Mouse (Mus musculus) lung, postnatal 0 days (tissue): ENCODE data around the gene Mybph. TPM values are rescaled to one million over a fixed set of nuclear protein-coding genes. Genes with fewer than 3 reads are reported as not detected.

Experiments used
- ATAC-seq: fragments of 200-750 bp; cut with Nextera tagmentation; 2 replicates; pipeline ENCODE4 v1.8.0; 2017; ENCODE audit warnings: moderate library complexity
- DNase-seq: peaks from one replicate; pipeline ENCODE4 v3.0.0-alpha.2; 2016; ENCODE audit warnings: low spot score
- H3K27ac ChIP-seq: fragments of 300-500 bp; sonication (generic); 2 replicates; pipeline ENCODE4 v1.5.1; 2014; ENCODE audit warnings: antibody characterized with exemption, mild to moderate bottlenecking, low read length, mixed read lengths
- H3K27me3 ChIP-seq: fragments of 300-500 bp; sonication (generic); replicated peaks from 2 replicates; pipeline ENCODE4 v1.6.1; 2014; ENCODE audit warnings: low read length, mixed read lengths; ENCODE audit not compliant: insufficient read depth
- H3K36me3 ChIP-seq: fragments of 300-500 bp; sonication (generic); 2 replicates; pipeline ENCODE4 v1.6.1; 2014; ENCODE audit warnings: low read length, mixed read lengths; ENCODE audit not compliant: insufficient read depth
- H3K4me1 ChIP-seq: fragments of 300-500 bp; sonication (generic); 2 replicates; pipeline ENCODE4 v1.6.1; 2014; ENCODE audit warnings: antibody characterized with exemption, low read depth, low read length, mixed read lengths; ENCODE audit not compliant: insufficient read depth
- H3K4me2 ChIP-seq: fragments of 300-500 bp; sonication (generic); replicated peaks from 2 replicates; pipeline ENCODE4 v1.6.1; 2014; ENCODE audit warnings: low read depth, mild to moderate bottlenecking, low read length, moderate library complexity, mixed read lengths
- H3K4me3 ChIP-seq: fragments of 300-500 bp; sonication (generic); 2 replicates; pipeline ENCODE4 v1.5.1; 2014; ENCODE audit warnings: low read depth, low read length
- H3K9ac ChIP-seq: fragments of 300-500 bp; sonication (generic); replicated peaks from 2 replicates; pipeline ENCODE4 v1.6.1; 2014; ENCODE audit warnings: low read depth, mild to moderate bottlenecking
- H3K9me3 ChIP-seq: fragments of 300-500 bp; sonication (generic); 2 replicates; pipeline ENCODE4 v1.6.1; 2016; ENCODE audit warnings: low read length, mixed read lengths
- CTCF ChIP-seq: IDR thresholded peaks from 2 replicates; pipeline ENCODE4 v1.5.1; 2016; ENCODE audit warnings: antibody characterized with exemption, mild to moderate bottlenecking
- EP300 ChIP-seq: IDR thresholded peaks from 2 replicates; pipeline ENCODE4 v1.6.1; 2016; ENCODE audit warnings: antibody characterized with exemption, mild to moderate bottlenecking, control low read depth
- WGBS: fragments of 180-500 bp; shearing (Covaris S2); extraction: QIAGEN DNeasy Blood & Tissue Kit; methylation state at CpG from one replicate; pipeline ENCODE4 v1.1.7; 2014; 5-methylcytosine and 5-hydroxymethylcytosine counted together
- polyA plus RNA-seq: library from polyadenylated mRNA; unstranded; fragments of >200 nt; fragmentation: Nextera tagmentation; extraction: Ambion mirVana; gene quantifications from 2 replicates; pipeline ENCODE4 v1.2.1, GENCODE M21; 2015

Gene Mybph
- polyA plus RNA-seq, result 0.18 and 0.38 TPM in 2 replicates

DNA sequence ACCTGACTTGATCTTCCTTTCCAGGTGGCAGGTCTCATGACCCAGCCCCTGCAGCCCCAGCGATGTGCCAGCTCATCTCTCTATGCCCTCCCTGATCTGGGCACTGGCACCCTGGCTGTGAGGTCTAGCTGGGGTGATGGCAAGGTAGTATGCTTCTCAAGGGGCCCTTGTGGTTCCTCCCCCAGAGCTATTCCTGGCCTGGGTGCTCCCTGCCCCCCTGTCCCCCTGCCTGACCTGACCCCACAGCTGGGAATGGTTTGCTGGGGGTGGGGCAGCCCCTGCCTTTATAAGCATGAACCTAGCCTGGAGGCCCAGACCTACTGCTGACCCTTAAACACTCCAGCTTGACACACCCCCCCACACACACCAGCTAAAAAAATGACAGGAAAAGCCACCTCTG, at the start of gene Mybph:
Gene Mybph (plus strand): TSS at position 323 of the 400 bp plus-strand sequence.
- TF ChIP-seq CTCF (no peak), EP300 (no peak)
- Histone ChIP-seq H3K4me3 (no peak within 1 kb of the TSS), H3K9ac (no peak within 1 kb of the TSS), H3K4me1 (peaks cover 14% of the 10 kb centered on the region), H3K4me2 (no peak within 1 kb of the TSS), H3K27ac (no peak within 1 kb of the TSS), H3K27me3 (no peaks in the 10 kb centered on the region), H3K9me3 (no peaks in the 10 kb centered on the region), H3K36me3 (no peaks in the 10 kb centered on the region)
- DNase-seq (no peak), ATAC-seq (no peak)
- 75% methylated on average over 1 of the region's 1 CpGs for WGBS

- Histone ChIP-seq H3K27ac (no peak overlapping the region), H3K36me3 (no peaks in the 10 kb centered on the region), H3K4me2 (no peak overlapping the region), H3K4me3 (no peak overlapping the region), H3K4me1 (no peaks in the 10 kb centered on the region), H3K9ac (no peak overlapping the region), H3K9me3 (no peaks in the 10 kb centered on the region), H3K27me3 (no peaks in the 10 kb centered on the region)
- TF ChIP-seq CTCF (no peak), EP300 (no peak)
- no peak for DNase-seq
- 88% methylated on average over 8 of the region's 8 CpGs for WGBS
- ATAC-seq, result no peak
These were observed 47.2 kb upstream of the Mybph start for GRCm38 (mm10) chr1:134146066-134146465.

DNA sequence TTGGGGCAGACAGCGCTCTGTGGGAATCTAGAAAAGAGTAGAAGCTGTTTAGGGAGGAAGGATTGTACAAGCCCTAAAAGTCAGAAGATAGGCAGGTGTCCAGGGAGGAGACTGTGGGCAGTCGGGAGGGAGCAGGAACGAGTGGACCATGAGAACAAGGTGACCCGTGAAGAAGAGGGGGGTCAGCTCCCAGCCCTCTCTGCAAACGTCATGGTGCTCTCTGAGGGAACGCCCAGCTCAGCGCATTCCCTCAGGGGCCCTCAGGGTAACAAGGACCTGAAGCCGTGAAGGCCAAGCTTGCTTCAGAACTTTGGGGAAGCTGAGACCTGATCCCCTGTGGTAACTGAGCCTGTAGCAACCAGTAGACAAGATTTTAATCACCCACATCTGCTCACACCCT, 43.2 kb upstream of the Mybph start:
- no peaks in the 10 kb centered on the region for H3K4me1 ChIP-seq
- H3K4me2 ChIP-seq, result no peak overlapping the region
- TF ChIP-seq CTCF (no peak), EP300 (no peak)
- no peak overlapping the region for H3K9ac ChIP-seq
- DNase-seq (no peak), ATAC-seq (peak; percentile 25; the same call in 1 of the 2 replicates)
- H3K27ac ChIP-seq, result no peak overlapping the region
- WGBS, result 52% methylated on average over 8 of the region's 8 CpGs
- no peak overlapping the region for H3K4me3 ChIP-seq
- no peaks in the 10 kb centered on the region for H3K9me3 ChIP-seq
- no peaks in the 10 kb centered on the region for H3K27me3 ChIP-seq
- H3K36me3 ChIP-seq, result no peaks in the 10 kb centered on the region

DNA sequence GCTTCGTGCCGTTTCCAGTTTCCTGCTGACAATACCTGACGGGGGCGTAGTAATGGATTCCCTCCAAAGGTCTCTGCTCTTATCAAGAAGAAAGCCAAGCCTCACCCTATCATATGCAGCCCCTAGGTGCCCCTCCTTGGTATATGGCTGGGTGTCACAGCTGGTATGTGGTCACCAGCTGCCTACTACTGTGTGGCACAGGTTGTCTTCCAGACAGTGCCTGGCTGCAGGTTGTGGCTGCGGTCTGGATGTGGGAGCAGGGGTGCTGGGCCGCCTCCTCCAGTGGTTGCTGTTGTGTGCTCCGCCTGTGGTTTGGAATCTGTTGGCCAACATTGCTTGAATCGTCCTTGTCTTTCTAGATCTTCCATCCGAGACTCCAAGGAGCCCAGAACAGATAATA, 42.5 kb upstream of the Mybph start:
- Histone ChIP-seq H3K27ac (no peak overlapping the region), H3K4me2 (no peak overlapping the region), H3K9ac (no peak overlapping the region), H3K4me1 (no peaks in the 10 kb centered on the region), H3K4me3 (no peak overlapping the region), H3K36me3 (no peaks in the 10 kb centered on the region), H3K27me3 (no peaks in the 10 kb centered on the region), H3K9me3 (no peaks in the 10 kb centered on the region)
- ATAC-seq, result no peak
- TF ChIP-seq EP300 (no peak), CTCF (no peak)
- DNase-seq, result no peak
- 92% methylated on average over 9 of the region's 9 CpGs for WGBS

DNA sequence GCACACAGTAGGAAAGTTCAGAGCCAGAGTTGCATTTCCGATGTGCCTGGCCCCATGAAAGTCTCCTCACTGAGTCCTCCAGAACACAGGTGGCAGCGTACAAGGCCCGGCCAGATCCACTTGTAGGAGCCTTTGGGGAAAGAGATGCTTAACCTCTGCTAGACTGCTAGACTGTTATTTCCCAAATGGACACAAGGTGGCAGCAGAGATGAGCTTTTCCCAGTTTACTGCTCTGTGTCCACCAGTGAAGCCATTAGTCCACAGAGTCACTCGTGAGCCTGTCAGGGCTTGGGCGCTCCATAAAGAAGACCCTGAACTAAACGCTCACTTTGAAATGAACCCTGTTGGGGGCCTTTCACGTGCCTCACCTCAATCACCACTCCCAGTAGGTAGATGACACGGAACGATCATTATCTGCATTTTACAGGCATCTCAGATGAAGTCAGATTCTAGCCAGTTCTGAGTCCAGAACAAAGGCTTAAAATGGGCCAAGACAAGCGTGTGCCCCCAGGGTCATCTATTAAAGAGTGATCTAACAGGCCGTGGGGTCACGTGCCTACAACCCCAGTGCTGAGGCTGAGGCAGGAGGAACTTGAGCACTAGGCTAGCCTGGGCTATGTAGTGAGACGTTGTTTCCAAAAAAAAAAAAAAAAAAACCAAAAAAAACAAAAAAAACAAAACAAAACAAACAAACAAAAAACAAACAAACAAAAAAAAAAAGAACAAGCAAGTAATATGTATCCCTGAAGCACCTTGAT, 41.4 kb upstream of the Mybph start:
- WGBS, result 32% methylated on average over 13 of the region's 13 CpGs
- H3K4me1 ChIP-seq, result no peaks in the 10 kb centered on the region
- H3K9ac ChIP-seq, result no peak overlapping the region
- DNase-seq, result peak; percentile 89
- TF ChIP-seq EP300 (no peak), CTCF (peak; percentile 92)
- H3K4me2 ChIP-seq, result no peak overlapping the region
- H3K4me3 ChIP-seq, result no peak overlapping the region
- no peaks in the 10 kb centered on the region for H3K36me3 ChIP-seq
- no peaks in the 10 kb centered on the region for H3K27me3 ChIP-seq
- H3K27ac ChIP-seq, result no peak overlapping the region
- peak; percentile 90 for ATAC-seq
- H3K9me3 ChIP-seq, result no peaks in the 10 kb centered on the region

DNA sequence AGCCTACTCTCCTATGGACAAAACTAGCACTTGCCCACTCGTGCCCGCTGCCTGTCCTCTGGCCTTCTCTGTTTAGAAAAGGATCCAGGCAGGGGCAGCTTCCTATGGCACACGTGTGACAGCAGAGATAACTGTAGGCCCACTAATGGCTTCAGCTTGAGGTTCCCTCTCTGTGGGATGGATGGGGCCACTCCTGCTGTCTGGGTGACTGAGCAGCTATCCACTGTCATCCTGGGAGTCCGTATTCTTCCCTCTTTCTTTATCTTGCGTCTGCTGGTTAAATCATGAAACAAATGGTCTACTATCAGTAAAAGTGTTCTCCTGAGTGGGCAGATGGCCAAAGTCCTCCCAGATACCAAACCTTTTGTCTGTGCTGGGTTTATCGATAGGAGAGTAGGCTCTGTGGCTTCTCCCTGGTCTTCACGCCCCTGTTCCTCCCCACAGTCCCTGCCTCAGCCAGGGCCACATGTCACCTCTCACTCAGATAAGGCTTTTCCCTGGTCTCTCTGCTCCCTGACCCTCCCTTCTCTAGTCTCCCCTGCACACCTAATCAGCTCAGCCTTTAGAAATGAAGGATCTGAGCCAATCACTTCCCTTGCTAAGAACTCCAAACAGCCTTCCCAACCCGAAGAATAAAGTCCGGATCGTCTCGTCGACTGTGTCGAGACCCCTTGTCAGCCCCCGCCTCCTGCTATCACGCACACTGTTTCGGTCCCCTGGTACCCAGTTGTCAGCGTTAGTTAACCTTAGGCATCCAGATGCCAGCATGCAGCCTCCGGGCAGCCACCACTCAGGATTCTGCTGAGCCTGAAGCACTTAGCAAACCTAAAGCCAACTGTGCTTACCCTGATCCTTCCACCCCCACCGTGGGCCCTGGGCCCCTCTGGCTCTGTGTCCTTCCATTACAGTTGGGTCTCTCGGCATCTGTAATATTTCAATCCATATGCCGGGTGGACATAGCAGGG, 40.3 kb upstream of the Mybph start:
- H3K9ac ChIP-seq, result no peak overlapping the region
- no peak for DNase-seq
- H3K27ac ChIP-seq, result no peak overlapping the region
- H3K4me2 ChIP-seq, result no peak overlapping the region
- WGBS, result 63% methylated on average over 21 of the region's 21 CpGs
- H3K4me1 ChIP-seq, result no peaks in the 10 kb centered on the region
- no peaks in the 10 kb centered on the region for H3K27me3 ChIP-seq
- H3K4me3 ChIP-seq, result no peak overlapping the region
- ATAC-seq, result 0 out of 2 replicates have a peak, but pooled peaks have one; percentile 8
- no peaks in the 10 kb centered on the region for H3K9me3 ChIP-seq
- TF ChIP-seq EP300, result no peak
- TF ChIP-seq CTCF, result no peak
- no peaks in the 10 kb centered on the region for H3K36me3 ChIP-seq
